Mouse (Mus musculus) stomach, postnatal 0 days (tissue): ENCODE results near the gene Mcmbp.

ENCODE experiments used
- CTCF ChIP-seq: IDR thresholded peaks from 2 replicates; pipeline ENCODE4 v1.5.1; 2016; ENCODE audit warnings: antibody characterized with exemption, low read depth, mild to moderate bottlenecking, moderate library complexity
- EP300 ChIP-seq: optimal IDR thresholded peaks from 2 replicates; pipeline ENCODE3; 2016; ENCODE audit warnings: antibody characterized with exemption

DNA sequence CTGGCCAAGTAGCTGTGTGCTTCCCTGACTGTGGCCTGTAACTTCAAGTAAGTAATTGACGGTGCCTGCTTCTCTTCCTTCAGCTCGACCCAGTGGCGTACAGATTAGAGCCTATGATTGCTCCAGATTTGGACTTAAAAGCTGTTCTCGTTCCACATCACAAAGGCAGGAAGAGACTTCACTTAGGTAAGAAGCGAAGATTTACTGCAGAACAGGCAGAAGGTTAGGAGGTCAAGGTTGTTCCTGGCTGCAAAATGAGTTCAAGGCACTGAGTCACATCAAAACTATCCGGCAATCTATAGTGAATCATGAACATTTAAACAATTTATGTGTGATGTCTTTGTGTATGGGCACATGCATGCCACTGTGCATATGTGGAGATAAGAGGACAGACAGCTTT lies 36.9 kb upstream of the Mcmbp start:
- TF ChIP-seq CTCF, result no peak
- TF ChIP-seq EP300, result no peak
